Mouse (Mus musculus) CH12.LX (cell line): ENCODE measurements at regions not wholly inside any gene's neighbourhood (a gene's known extent, or its start where the extent isn't known, plus 50 kb on each side); places are given as distances from the start of the nearest gene placed in this dataset.

Experiments
- DNase-seq: peaks from one replicate; pipeline ENCODE4 v3.0.0-alpha.2; 2013; ENCODE audit errors: extremely low read depth
- H3K27ac ChIP-seq: 2 replicates; pipeline ENCODE4 v1.5.1; 2012; ENCODE audit warnings: low read depth, mild to moderate bottlenecking, control low read depth, moderate library complexity; ENCODE audit not compliant: insufficient read depth
- H3K27me3 ChIP-seq: replicated peaks from 2 replicates; pipeline ENCODE3; 2012; ENCODE audit warnings: inconsistent platforms
- H3K36me3 ChIP-seq, 2 experiments: replicated peaks in 1 of 2; 2 replicates each; pipeline versions ENCODE3 to v1.6.1; 2012; ENCODE audit warnings: inconsistent platforms in 1 of 2, low read length in 1 of 2, mild to moderate bottlenecking in 1 of 2, mixed read lengths in 1 of 2, moderate library complexity in 1 of 2; ENCODE audit not compliant: control insufficient read depth in 1 of 2, insufficient read depth in 1 of 2
- H3K4me1 ChIP-seq, 2 experiments: 2 replicates each; pipeline ENCODE4 v1.6.1; 2012; ENCODE audit warnings: inconsistent platforms in 1 of 2, moderate library complexity in 1 of 2; ENCODE audit not compliant: insufficient read depth in 2 of 2, control insufficient read depth in 1 of 2
- H3K4me2 ChIP-seq: 2 replicates; pipeline ENCODE4 v1.6.1; 2012; ENCODE audit warnings: low read depth, mild to moderate bottlenecking, control low read depth; ENCODE audit not compliant: poor library complexity, insufficient read depth, severe bottlenecking
- H3K4me3 ChIP-seq, 3 experiments: fragments of 150-350 bp in 1 of 3; sonication (generic) in 1 of 3; replicated peaks in 1 of 3; 2 replicates each; pipeline versions ENCODE3 to v1.5.1; 2011 to 2012; ENCODE audit warnings: low read depth in 2 of 3, low read length in 2 of 3, mild to moderate bottlenecking in 2 of 3, moderate library complexity in 2 of 3, control low read depth in 1 of 3, improper control_type of control experiment in 1 of 3, inconsistent platforms in 1 of 3, mixed read lengths in 1 of 3; ENCODE audit not compliant: poor library complexity in 1 of 3
- H3K79me2 ChIP-seq: replicated peaks from 2 replicates; pipeline ENCODE4 v1.6.1; 2012; ENCODE audit warnings: mild to moderate bottlenecking, moderate library complexity; ENCODE audit not compliant: control insufficient read depth, poor library complexity, insufficient read depth, severe bottlenecking; ENCODE audit errors: extremely low read depth
- H3K9ac ChIP-seq: 2 replicates; pipeline ENCODE4 v1.6.1; 2012; ENCODE audit warnings: low read depth, mild to moderate bottlenecking, control low read depth, moderate library complexity; ENCODE audit not compliant: insufficient read depth
- H3K9me3 ChIP-seq: replicated peaks from 2 replicates; pipeline ENCODE3; 2012; ENCODE audit warnings: low read length, inconsistent platforms, mixed read lengths
- BHLHE40 ChIP-seq: IDR thresholded peaks from 2 replicates; pipeline ENCODE4 v1.6.1; 2011; ENCODE audit warnings: mild to moderate bottlenecking, low read depth, low read length, improper control_type of control experiment
- CHD2 ChIP-seq: IDR thresholded peaks from 2 replicates; pipeline ENCODE4 v1.6.1; 2011; ENCODE audit warnings: low read length, improper control_type of control experiment
- CTCF ChIP-seq, 2 experiments: IDR thresholded peaks in 1 of 2; conservative IDR thresholded peaks in 1 of 2; 2 replicates each; pipeline ENCODE4 v1.5.1; 2011 to 2012; ENCODE audit warnings: low read depth in 2 of 2, low read length in 2 of 2, improper control_type of control experiment in 1 of 2, inconsistent platforms in 1 of 2, mild to moderate bottlenecking in 1 of 2, moderate library complexity in 1 of 2
- EP300 ChIP-seq: IDR thresholded peaks from 2 replicates; pipeline ENCODE4 v1.6.1; 2011; ENCODE audit warnings: low read length, improper control_type of control experiment
- HCFC1 ChIP-seq: IDR thresholded peaks from 2 replicates; pipeline ENCODE4 v1.6.1; 2012; ENCODE audit warnings: low read depth, mild to moderate bottlenecking, inconsistent platforms, low read length, improper control_type of control experiment
- KAT2A ChIP-seq: IDR thresholded peaks from 2 replicates; pipeline ENCODE4 v1.6.1; 2012; ENCODE audit warnings: low read length, improper control_type of control experiment, inconsistent platforms; ENCODE audit not compliant: insufficient replicate concordance
- MAZ ChIP-seq: IDR thresholded peaks from 2 replicates; pipeline ENCODE4 v1.6.1; 2012; ENCODE audit warnings: low read depth, mild to moderate bottlenecking, inconsistent platforms, low read length, improper control_type of control experiment, moderate library complexity
- MEF2A ChIP-seq: IDR thresholded peaks from 2 replicates; pipeline ENCODE4 v1.6.1; 2014; ENCODE audit warnings: low read depth, mild to moderate bottlenecking, inconsistent platforms, low read length, improper control_type of control experiment, borderline replicate concordance
- MXI1 ChIP-seq: IDR thresholded peaks from 2 replicates; pipeline ENCODE4 v1.6.1; 2011; ENCODE audit warnings: mild to moderate bottlenecking, low read depth, low read length, improper control_type of control experiment
- NELFE ChIP-seq: IDR thresholded peaks from 2 replicates; pipeline ENCODE4 v1.6.1; 2011; ENCODE audit warnings: low read depth, low read length, improper control_type of control experiment
- POLR2A ChIP-seq: IDR thresholded peaks from 2 replicates; pipeline ENCODE4 v1.6.1; 2011; ENCODE audit warnings: low read depth, mild to moderate bottlenecking, improper control_type of control experiment, low read length
- POLR2AphosphoS2 ChIP-seq: IDR thresholded peaks from 2 replicates; pipeline ENCODE4 v1.6.1; 2011; ENCODE audit warnings: low read depth, low read length, improper control_type of control experiment
- RAD21 ChIP-seq: IDR thresholded peaks from 2 replicates; pipeline ENCODE4 v1.6.1; 2011; ENCODE audit warnings: low read depth, mild to moderate bottlenecking, low read length, improper control_type of control experiment, moderate library complexity
- RCOR1 ChIP-seq: conservative IDR thresholded peaks from 2 replicates; pipeline ENCODE4 v1.6.1; 2012; ENCODE audit warnings: low read depth, mild to moderate bottlenecking, inconsistent platforms, low read length, improper control_type of control experiment
- SIN3A ChIP-seq: IDR thresholded peaks from 2 replicates; pipeline ENCODE4 v1.6.1; 2012; ENCODE audit warnings: low read length, improper control_type of control experiment, inconsistent platforms
- SMC3 ChIP-seq: IDR thresholded peaks from 2 replicates; pipeline ENCODE4 v1.6.1; 2011; ENCODE audit warnings: low read depth, low read length, improper control_type of control experiment
- TCF12 ChIP-seq: IDR thresholded peaks from 2 replicates; pipeline ENCODE4 v1.6.1; 2014; ENCODE audit warnings: low read depth, mild to moderate bottlenecking, inconsistent platforms, low read length, improper control_type of control experiment
- USF1 ChIP-seq: IDR thresholded peaks from 2 replicates; pipeline ENCODE4 v1.6.1; 2014; ENCODE audit warnings: low read depth, mild to moderate bottlenecking, inconsistent platforms, low read length, improper control_type of control experiment
- ZMIZ1 ChIP-seq: IDR thresholded peaks from 2 replicates; pipeline ENCODE4 v1.6.1; 2012; ENCODE audit warnings: low read depth, mild to moderate bottlenecking, inconsistent platforms, low read length, improper control_type of control experiment
- dilution Hi-C: fragments of 300-500 bp; cut with MboI; formaldehyde crosslinking; loops from 2 replicates; pipeline ENCODE4 v1.14.3; 2020; ENCODE audit warnings: low sequenced_read_pairs; ENCODE audit not compliant: extremely low pct_unique_long_range_greater_than_20kb, extremely low pct_ligation_motif_present
- in situ Hi-C: fragments of 300-500 bp; cut with MboI; formaldehyde crosslinking; loops from 3 replicates; pipeline ENCODE4 v1.14.3; 2019; ENCODE audit warnings: low sequenced_read_pairs, low pct_ligation_motif_present, low pct_unique_long_range_greater_than_20kb, mixed read lengths

DNA sequence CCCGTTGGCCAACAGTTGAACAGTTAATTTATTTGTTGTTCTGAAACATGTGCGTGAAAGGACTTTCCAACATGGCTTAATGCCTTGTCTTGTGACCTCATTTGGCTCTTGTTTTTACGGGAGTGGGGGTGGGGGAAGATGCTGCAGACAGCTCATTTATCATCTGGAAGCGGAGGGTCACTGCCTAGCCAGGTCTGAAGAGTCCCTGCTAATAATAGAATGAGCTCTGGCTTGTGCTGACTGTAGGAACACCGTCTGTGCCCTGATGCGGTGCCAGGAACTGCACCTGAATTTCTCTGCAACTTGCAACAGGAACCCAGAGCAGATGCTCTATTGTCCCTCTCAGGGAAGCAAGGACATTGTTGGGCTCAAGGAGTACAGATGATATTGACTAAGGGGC, 272.2 kb downstream of the Med13l start:
- in situ Hi-C loops (no loop called here), dilution Hi-C loops (no loop called here)
- H3K27ac ChIP-seq: no peak overlapping the region
- H3K9ac ChIP-seq: no peak overlapping the region
- no peaks in the 10 kb centered on the region for H3K27me3 ChIP-seq
- H3K9me3 ChIP-seq: peaks cover 78% of the 10 kb centered on the region
- no peaks in the 10 kb centered on the region for H3K36me3 ChIP-seq
- H3K4me3 ChIP-seq: no peak overlapping the region
- no peak for DNase-seq
- TF ChIP-seq SIN3A (no peak), USF1 (no peak), MXI1 (no peak)
- H3K79me2 ChIP-seq: no peaks in the 10 kb centered on the region
- no peak overlapping the region for H3K4me2 ChIP-seq
- H3K4me1 ChIP-seq: no peaks in the 10 kb centered on the region

DNA sequence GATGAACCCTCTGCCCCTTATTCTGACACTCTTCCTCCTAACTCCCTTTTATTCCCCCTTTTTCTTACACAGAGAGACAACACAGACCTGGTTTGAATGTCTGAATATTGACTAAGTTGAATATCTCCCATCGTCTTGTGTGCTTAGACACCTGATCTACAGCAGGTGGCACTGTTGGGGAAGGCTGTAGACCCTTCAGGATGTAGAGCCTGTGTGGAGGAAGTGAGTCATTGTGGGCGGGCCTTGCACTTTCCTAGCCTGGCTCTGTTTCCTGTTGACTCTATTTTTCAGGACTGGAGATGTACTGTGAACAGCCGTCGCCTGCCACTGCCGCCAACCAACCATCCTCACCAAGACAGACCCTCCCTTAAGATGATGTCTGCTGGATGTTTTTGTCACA, 273.6 kb downstream of the Med13l start:
- dilution Hi-C loops: no loop called here
- Histone ChIP-seq H3K9me3 (peaks cover 82% of the 10 kb centered on the region), H3K4me2 (no peak overlapping the region), H3K9ac (no peak overlapping the region), H3K4me3 (no peak overlapping the region), H3K27ac (no peak overlapping the region), H3K79me2 (no peaks in the 10 kb centered on the region), H3K4me1 (no peaks in the 10 kb centered on the region), H3K27me3 (no peaks in the 10 kb centered on the region), H3K36me3 (no peaks in the 10 kb centered on the region)
- in situ Hi-C loops: no loop called here
- TF ChIP-seq BHLHE40 (no peak), CHD2 (no peak), ZMIZ1 (no peak), USF1 (no peak), NELFE (no peak), RAD21 (no peak), MAZ (no peak), EP300 (no peak), POLR2A (no peak), CTCF (conservative IDR thresholded peaks at IDR 0.05 in 1 of 2, IDR thresholded peaks at IDR 0.05 in 1 of 2; ENCODE audit: low read depth in 2 of 2, low read length in 2 of 2) (no peak), HCFC1 (no peak), KAT2A (no peak), TCF12 (no peak), POLR2AphosphoS2 (no peak), RCOR1 (no peak), SMC3 (no peak), MEF2A (no peak)
- DNase-seq: no peak
